Mouse (Mus musculus) left cerebral cortex, postnatal 10 days (tissue): ENCODE data around the gene 4933416C03Rik. TPM values are rescaled to one million over a fixed set of nuclear protein-coding genes. Genes with fewer than 3 reads are reported as not detected.

ENCODE experiments used
- DNase-seq, 2 experiments: peaks; one replicate each; pipeline ENCODE4 v3.0.0; 2021 to 2022; ENCODE audit warnings: low spot score in 2 of 2, mixed read lengths in 1 of 2; ENCODE audit errors: extremely low spot score in 1 of 2
- intact Hi-C: fragments of 180-260 bp; cut with DNase I; formaldehyde crosslinking; loops from one replicate; pipeline ENCODE4 v1.15.1; 2025
- total RNA-seq, 2 experiments: library from RNA; stranded (reverse); gene quantifications; 2 replicates each; pipeline ENCODE4 v1.2.3; 2021

The 4933416C03Rik gene
- total RNA-seq, 2 experiments from 2014 or later = not detected

GRCm38 (mm10) chr10:116083965-116084364 lies 29.8 kb downstream of the 4933416C03Rik start:
- intact Hi-C loops = loop anchor here (2.0 kb wide), 1 partner anchor 113 kb away; no protein-coding TSS in a partner anchor
- no peak for DNase-seq

- DNase-seq = no peak
- intact Hi-C loops = no loop called here
Measured at GRCm38 (mm10) chr10:116080841-116081240, 32.9 kb downstream of the 4933416C03Rik start.

GRCm38 (mm10) chr10:116079396-116079795 lies 34.3 kb downstream of the 4933416C03Rik start:
- DNase-seq = no peak
- intact Hi-C loops = no loop called here

DNA sequence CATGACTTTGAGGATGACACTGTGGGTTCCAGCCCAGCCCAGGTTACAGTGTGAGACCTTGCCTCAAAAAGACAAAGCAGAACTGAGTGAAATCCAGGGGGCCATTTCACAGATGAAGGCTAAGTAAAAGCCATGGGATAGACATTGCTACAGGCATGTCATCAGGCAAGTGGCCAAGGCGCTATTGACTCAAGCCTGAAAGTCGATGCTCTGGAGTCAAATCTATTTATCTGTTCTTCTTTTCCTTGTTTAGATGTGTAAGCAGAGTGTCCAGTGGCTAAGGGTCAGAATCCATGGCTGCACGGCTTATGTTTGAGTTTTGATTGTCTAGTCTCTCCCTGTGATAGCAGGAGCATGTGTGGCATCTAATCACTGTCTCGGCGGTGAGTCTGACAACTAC lies 35.1 kb downstream of the 4933416C03Rik start:
- intact Hi-C loops = no loop called here
- no peak for DNase-seq

DNA sequence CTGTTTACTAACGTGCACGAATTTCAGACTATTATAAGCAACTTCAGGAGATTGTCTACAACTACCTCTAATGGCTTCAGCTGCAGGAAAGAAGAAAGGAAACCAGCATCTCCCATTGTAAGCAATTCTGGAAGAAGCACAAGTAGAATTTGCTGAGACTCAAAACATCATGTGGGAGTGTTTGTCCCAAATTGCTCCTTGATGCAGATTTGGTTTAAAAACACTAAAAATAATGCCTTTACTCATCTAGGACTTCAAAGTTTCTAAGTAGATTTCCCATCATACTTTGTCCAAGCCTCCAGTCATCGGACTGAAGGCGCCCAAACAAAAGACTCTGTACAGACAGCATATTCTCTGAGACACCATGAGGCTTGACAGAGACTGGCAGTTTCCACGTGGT lies 37.8 kb downstream of the 4933416C03Rik start:
- intact Hi-C loops = no loop called here
- DNase-seq = no peak

Other genes with a start within 250 kb of the 4933416C03Rik start
- 10 to 100 TPM; 28.4 to 28.7 TPM for gene Ptprr, start 95.7 kb downstream of the 4933416C03Rik start, total RNA-seq
- 10 to 100 TPM; 19.0 to 19.9 TPM for gene Ptprb, start 161.6 kb upstream of the 4933416C03Rik start, total RNA-seq